In the genomic region with DNA sequence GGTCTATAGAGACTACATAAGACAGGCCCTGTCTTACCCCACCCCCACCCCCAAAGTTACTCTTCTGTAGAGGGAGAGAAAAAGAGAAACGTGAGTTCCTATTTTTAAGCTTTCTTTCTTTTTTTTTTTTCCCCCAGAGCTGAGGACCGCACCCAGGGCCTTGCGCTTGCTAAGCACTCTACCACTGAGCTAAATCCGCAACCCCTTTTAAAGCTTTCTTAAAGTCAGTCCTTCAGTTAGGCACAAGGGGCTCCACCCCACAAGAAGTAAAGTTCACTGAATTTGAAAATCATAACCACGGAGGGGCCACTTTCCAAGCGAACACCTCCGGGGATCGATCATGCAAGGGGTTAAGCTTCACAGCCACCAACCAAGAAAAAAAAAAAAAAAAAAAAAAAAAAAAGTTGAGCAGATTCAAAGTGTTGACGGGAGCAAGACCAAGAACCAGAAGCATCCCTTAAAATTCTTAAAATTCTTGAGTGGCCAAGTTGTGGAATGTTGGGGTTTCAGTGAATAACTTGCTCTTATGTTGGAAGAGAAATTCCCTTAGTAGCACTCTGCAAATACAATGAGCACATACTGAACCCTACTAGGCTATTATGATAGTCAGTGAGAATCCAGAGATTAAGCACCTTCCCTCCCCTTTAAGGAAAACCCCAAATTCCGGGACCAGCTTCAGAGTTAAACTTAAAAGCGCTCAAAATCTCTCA, we compare ENCODE assay signal across 8 mouse cellular contexts. TPM values are rescaled to one million over a fixed set of nuclear protein-coding genes. Genes with fewer than 3 reads are reported as not detected.
DNase-seq lines count a peak whose midpoint lies in the region; ATAC-seq and TF ChIP-seq lines count a peak whose summit lies in the region.

No protein-coding gene starts in this region.

- no peaks in the 10 kb centered on the region for H3K27me3 ChIP-seq in erythroblast, embryonic 14.5 days (ENCODE audit: control insufficient read depth)
- H3K27me3 ChIP-seq in forebrain, embryonic 15.5 days: no peaks in the 10 kb centered on the region
- no peaks in the 10 kb centered on the region for H3K27me3 ChIP-seq in liver, embryonic 14.5 days (ENCODE audit: control insufficient read depth, insufficient read depth, low read length)
- H3K27me3 ChIP-seq in stomach, embryonic 16.5 days (ENCODE audit: control insufficient read depth, insufficient read depth, low read length): no peaks in the 10 kb centered on the region

- TF ChIP-seq CTCF in liver, embryonic 14.5 days (IDR thresholded peaks at IDR 0.05; ENCODE audit: low read depth): no peak

- H3K4me2 ChIP-seq in forebrain, embryonic 15.5 days (replicated peaks): peak overlapping the region; percentile 97
- H3K4me2 ChIP-seq in liver, embryonic 14.5 days (ENCODE audit: low read depth): peak overlapping the region; percentile 94
- H3K4me2 ChIP-seq in stomach, embryonic 16.5 days (ENCODE audit: low read depth, low read length): peak overlapping the region; percentile 76

- no peak for ATAC-seq in erythroblast, adult 5-6 weeks (replicated peaks; ENCODE audit: low FRiP score, poor library complexity, severe bottlenecking)
- no peak for ATAC-seq in forebrain, embryonic 15.5 days (replicated peaks)
- ATAC-seq in liver, embryonic 14.5 days (ENCODE audit: insufficient read depth): no peak
- ATAC-seq in stomach, embryonic 16.5 days (ENCODE audit: insufficient read depth, low FRiP score): no peak

- H3K9ac ChIP-seq in forebrain, embryonic 15.5 days (replicated peaks): peak overlapping the region; percentile 66
- H3K9ac ChIP-seq in liver, embryonic 14.5 days (replicated peaks): peak overlapping the region; percentile 91
- H3K9ac ChIP-seq in stomach, embryonic 16.5 days (ENCODE audit: low read length): peak overlapping the region; percentile 86

- peak overlapping the region; percentile 73 for H3K4me3 ChIP-seq in erythroblast, embryonic 14.5 days (replicated peaks)
- peak overlapping the region; percentile 69 for H3K4me3 ChIP-seq in forebrain, embryonic 15.5 days
- H3K4me3 ChIP-seq in liver, embryonic 14.5 days (ENCODE audit: insufficient read depth in 1 of 2, low read depth in 2 of 2, low read length in 2 of 2): peak overlapping the region; percentile 75 to 89
- H3K4me3 ChIP-seq in stomach, embryonic 16.5 days (replicated peaks; ENCODE audit: low read length): peak overlapping the region; percentile 86

- DNase-seq in CD4-positive helper T cell, adult 2 months (ENCODE audit: low read depth, low spot score): peak; percentile 58
- DNase-seq in liver, embryonic 14.5 days (ENCODE audit: low read depth in 3 of 3, low spot score in 3 of 3): peak in 1 of 3 experiments; percentile 27
- DNase-seq in gastrocnemius, adult 8-10 months (ENCODE audit: low spot score in 2 of 2): no peak
- DNase-seq in layer of hippocampus, postnatal 36 days: no peak

- 17% methylated on average over 11 of the region's 11 CpGs for WGBS in forebrain, embryonic 15.5 days
- 7% methylated on average over 11 of the region's 11 CpGs for WGBS in liver, embryonic 14.5 days (ENCODE audit: insufficient replicate concordance)
- WGBS in stomach, embryonic 16.5 days: 13% methylated on average over 11 of the region's 11 CpGs

- H3K36me3 ChIP-seq in erythroblast, embryonic 14.5 days (ENCODE audit: control insufficient read depth): peaks cover 10% of the 10 kb centered on the region
- H3K36me3 ChIP-seq in forebrain, embryonic 15.5 days: no peaks in the 10 kb centered on the region
- no peaks in the 10 kb centered on the region for H3K36me3 ChIP-seq in liver, embryonic 14.5 days (replicated peaks; ENCODE audit: control insufficient read depth, insufficient read depth, low read depth)
- H3K36me3 ChIP-seq in stomach, embryonic 16.5 days (ENCODE audit: control insufficient read depth, insufficient read depth, low read length): no peaks in the 10 kb centered on the region

- no peak overlapping the region for H3K27ac ChIP-seq in forebrain, embryonic 15.5 days (replicated peaks)
- H3K27ac ChIP-seq in liver, embryonic 14.5 days: peak overlapping the region; percentile 78
- H3K27ac ChIP-seq in stomach, embryonic 16.5 days (ENCODE audit: low read length): peak overlapping the region; percentile 90; the same call in 1 of the 2 replicates

- no peaks in the 10 kb centered on the region for H3K9me3 ChIP-seq in erythroblast, embryonic 14.5 days (ENCODE audit: control insufficient read depth, low read length)
- no peaks in the 10 kb centered on the region for H3K9me3 ChIP-seq in forebrain, embryonic 15.5 days
- H3K9me3 ChIP-seq in liver, embryonic 14.5 days (ENCODE audit: control insufficient read depth, low read length): no peaks in the 10 kb centered on the region
- H3K9me3 ChIP-seq in stomach, embryonic 16.5 days (replicated peaks; ENCODE audit: control insufficient read depth, low read length): no peaks in the 10 kb centered on the region

- no peak for TF ChIP-seq EP300 in liver, embryonic 14.5 days (IDR thresholded peaks at IDR 0.05; ENCODE audit: low read depth)

- H3K4me1 ChIP-seq in erythroblast, embryonic 14.5 days (ENCODE audit: control insufficient read depth): peaks cover 68% of the 10 kb centered on the region
- peaks cover 11% of the 10 kb centered on the region for H3K4me1 ChIP-seq in forebrain, embryonic 15.5 days
- H3K4me1 ChIP-seq in liver, embryonic 14.5 days (replicated peaks; ENCODE audit: control insufficient read depth in 2 of 2, insufficient read depth in 2 of 2, low read length in 1 of 2): peaks cover 10 to 36% of the 10 kb centered on the region in 2 experiments
- H3K4me1 ChIP-seq in stomach, embryonic 16.5 days (ENCODE audit: control insufficient read depth, insufficient read depth, low read length): peaks cover 14% of the 10 kb centered on the region

RNA-seq across cellular contexts. Expression of a gene that starts 1.1 kb away (rescaled TPM):
- polyA plus RNA-seq in erythroblast, embryonic 14.5 days (2012): 0.75 and 1.0 TPM in 2 replicates
- 69.9 and 105 TPM in 2 replicates for total RNA-seq in erythroblast, adult 5-6 weeks (2015; ENCODE audit: low replicate concordance)
- total RNA-seq in erythroblast, adult 5-6 weeks (2017; ENCODE audit: low replicate concordance): 81.6 and 89.4 TPM in 2 replicates
- 12.3 and 12.6 TPM in 2 replicates for polyA plus RNA-seq in forebrain, embryonic 15.5 days (2015; fragmentation: Nextera tagmentation; extraction: Ambion mirVana)
- 8.5 and 11.9 TPM in 2 replicates for polyA plus RNA-seq in liver, embryonic 14.5 days (2012; rRNA removed)
- 17.6 and 18.0 TPM in 2 replicates for polyA plus RNA-seq in liver, embryonic 14.5 days (2014; fragmentation: Nextera tagmentation; extraction: Ambion mirVana)
- polyA plus RNA-seq in stomach, embryonic 16.5 days (2015; fragmentation: Nextera tagmentation; extraction: Ambion mirVana): 27.2 and 29.1 TPM in 2 replicates
- 10 to 100 TPM; 12.6 to 17.7 (median 13.2) TPM for total RNA-seq in gastrocnemius, adult 8-10 months (2022)
- 10 to 100 TPM; 15.8 to 16.0 TPM for total RNA-seq in layer of hippocampus, postnatal 36 days (2021)

RNA-seq across cellular contexts. Expression of a gene that starts 47.1 kb away (rescaled TPM):
- not detected in 2 replicates for polyA plus RNA-seq in erythroblast, embryonic 14.5 days (2012)
- total RNA-seq in erythroblast, adult 5-6 weeks (2015; ENCODE audit: low replicate concordance): not detected in 2 replicates
- total RNA-seq in erythroblast, adult 5-6 weeks (2017; ENCODE audit: low replicate concordance): not detected in 2 replicates
- polyA plus RNA-seq in forebrain, embryonic 15.5 days (2015; fragmentation: Nextera tagmentation; extraction: Ambion mirVana): not detected in 2 replicates
- not detected in 2 replicates for polyA plus RNA-seq in liver, embryonic 14.5 days (2012; rRNA removed)
- 0.25 TPM in 1 of 2 replicates, not detected in the other for polyA plus RNA-seq in liver, embryonic 14.5 days (2014; fragmentation: Nextera tagmentation; extraction: Ambion mirVana)
- polyA plus RNA-seq in stomach, embryonic 16.5 days (2015; fragmentation: Nextera tagmentation; extraction: Ambion mirVana): not detected in 2 replicates
- not detected for total RNA-seq in gastrocnemius, adult 8-10 months (2022)
- total RNA-seq in layer of hippocampus, postnatal 36 days (2021): not detected

RNA-seq across cellular contexts. Expression of a gene that starts 54.9 kb away (rescaled TPM):
- 0.08 and 0.14 TPM in 2 replicates for polyA plus RNA-seq in erythroblast, embryonic 14.5 days (2012)
- total RNA-seq in erythroblast, adult 5-6 weeks (2015; ENCODE audit: low replicate concordance): 0.21 and 1.3 TPM in 2 replicates
- total RNA-seq in erythroblast, adult 5-6 weeks (2017; ENCODE audit: low replicate concordance): 0.56 and 1.1 TPM in 2 replicates
- 5.7 and 8.2 TPM in 2 replicates for polyA plus RNA-seq in forebrain, embryonic 15.5 days (2015; fragmentation: Nextera tagmentation; extraction: Ambion mirVana)
- 1.8 and 2.0 TPM in 2 replicates for polyA plus RNA-seq in liver, embryonic 14.5 days (2012; rRNA removed)
- 1.6 and 1.8 TPM in 2 replicates for polyA plus RNA-seq in liver, embryonic 14.5 days (2014; fragmentation: Nextera tagmentation; extraction: Ambion mirVana)
- 2.1 and 2.6 TPM in 2 replicates for polyA plus RNA-seq in stomach, embryonic 16.5 days (2015; fragmentation: Nextera tagmentation; extraction: Ambion mirVana)
- 1 to 10 TPM; 1.7 to 3.5 (median 2.3) TPM for total RNA-seq in gastrocnemius, adult 8-10 months (2022)
- 10 to 100 TPM; 37.4 to 37.6 TPM for total RNA-seq in layer of hippocampus, postnatal 36 days (2021)
